Mouse (Mus musculus) kidney, postnatal 0 days (tissue): Measurements from ENCODE around the gene Mast4. TPM values are rescaled to one million over a fixed set of nuclear protein-coding genes. Genes with fewer than 3 reads are reported as not detected.

Experiments
- ATAC-seq: fragments of 200-750 bp; cut with Nextera tagmentation; replicated peaks from 2 replicates; pipeline ENCODE4 v1.8.0; 2017; ENCODE audit warnings: low read depth, moderate number of reproducible peaks, moderate TSS enrichment, moderate library complexity; ENCODE audit not compliant: low FRiP score
- DNase-seq: peaks from one replicate; pipeline ENCODE4 v3.0.0-alpha.2; 2016; ENCODE audit warnings: low spot score
- H3K27ac ChIP-seq: fragments of 300-500 bp; sonication (generic); 2 replicates; pipeline ENCODE4 v1.5.1; 2014; ENCODE audit warnings: mild to moderate bottlenecking
- H3K27me3 ChIP-seq: fragments of 300-500 bp; sonication (generic); 2 replicates; pipeline ENCODE4 v1.6.1; 2014; ENCODE audit warnings: low read length, mixed read lengths; ENCODE audit not compliant: insufficient read depth
- H3K36me3 ChIP-seq: fragments of 300-500 bp; sonication (generic); 2 replicates; pipeline ENCODE4 v1.6.1; 2014; ENCODE audit warnings: low read length, mixed read lengths; ENCODE audit not compliant: insufficient read depth
- H3K4me1 ChIP-seq: fragments of 300-500 bp; sonication (generic); replicated peaks from 2 replicates; pipeline ENCODE4 v1.6.1; 2014; ENCODE audit warnings: antibody characterized with exemption, low read length, mixed read lengths; ENCODE audit not compliant: insufficient read depth
- H3K4me2 ChIP-seq: fragments of 300-500 bp; sonication (generic); 2 replicates; pipeline ENCODE4 v1.6.1; 2014; ENCODE audit warnings: mild to moderate bottlenecking, low read length, moderate library complexity, mixed read lengths
- H3K4me3 ChIP-seq: fragments of 300-500 bp; sonication (generic); replicated peaks from 2 replicates; pipeline ENCODE4 v1.5.1; 2014; ENCODE audit warnings: low read depth, low read length
- H3K9ac ChIP-seq: fragments of 300-500 bp; sonication (generic); 2 replicates; pipeline ENCODE4 v1.6.1; 2014; ENCODE audit warnings: low read depth, low read length
- H3K9me3 ChIP-seq: fragments of 300-500 bp; sonication (generic); replicated peaks from 2 replicates; pipeline ENCODE4 v1.6.1; 2016; ENCODE audit warnings: low read length, inconsistent platforms, mixed read lengths
- CTCF ChIP-seq: IDR thresholded peaks from 2 replicates; pipeline ENCODE4 v1.5.1; 2016; ENCODE audit warnings: antibody characterized with exemption, low read depth, mild to moderate bottlenecking, moderate library complexity
- WGBS: fragments of 180-500 bp; shearing (Covaris S2); extraction: QIAGEN DNeasy Blood & Tissue Kit; methylation state at CpG from one replicate; pipeline ENCODE4 v1.1.7; 2014; 5-methylcytosine and 5-hydroxymethylcytosine counted together
- polyA plus RNA-seq: library from polyadenylated mRNA; unstranded; fragments of >200 nt; fragmentation: Nextera tagmentation; extraction: Ambion mirVana; gene quantifications from 2 replicates; pipeline ENCODE4 v1.2.1, GENCODE M21; 2015

Mast4 gene
- polyA plus RNA-seq, 1 experiment from 2014 or later = 10.6 TPM

GRCm38 (mm10) chr13:103096346-103097150, 237.7 kb downstream of the Mast4 start:
- H3K9me3 ChIP-seq = no peaks in the 10 kb centered on the region
- peak overlapping the region; percentile 37; the same call in 1 of the 2 replicates for H3K9ac ChIP-seq
- peak; percentile 44 for TF ChIP-seq CTCF
- no peaks in the 10 kb centered on the region for H3K36me3 ChIP-seq
- H3K27me3 ChIP-seq = no peaks in the 10 kb centered on the region
- H3K4me2 ChIP-seq = peak overlapping the region; percentile 79
- peak; percentile 88 for DNase-seq
- 0 out of 2 replicates have a peak, but pooled peaks cover 6% of the 10 kb centered on the region for H3K4me1 ChIP-seq
- ATAC-seq = peak; percentile 87
- H3K27ac ChIP-seq = no peak overlapping the region
- peak overlapping the region; percentile 43 for H3K4me3 ChIP-seq
- WGBS = 4% methylated on average over 28 of the region's 28 CpGs

GRCm38 (mm10) chr13:103095491-103095890, 238.8 kb downstream of the Mast4 start:
- no peak overlapping the region for H3K4me3 ChIP-seq
- no peak overlapping the region for H3K27ac ChIP-seq
- no peak overlapping the region for H3K9ac ChIP-seq
- no peaks in the 10 kb centered on the region for H3K9me3 ChIP-seq
- 0 out of 2 replicates have a peak, but pooled peaks cover 6% of the 10 kb centered on the region for H3K4me1 ChIP-seq
- peak overlapping the region; percentile 79; the same call in 1 of the 2 replicates for H3K4me2 ChIP-seq
- 67% methylated on average over 7 of the region's 7 CpGs for WGBS
- DNase-seq = no peak
- ATAC-seq = no peak
- H3K27me3 ChIP-seq = no peaks in the 10 kb centered on the region
- no peak for TF ChIP-seq CTCF
- H3K36me3 ChIP-seq = no peaks in the 10 kb centered on the region

- H3K27ac ChIP-seq = no peak overlapping the region
- no peak for DNase-seq
- H3K4me1 ChIP-seq = 0 out of 2 replicates have a peak, but pooled peaks cover 6% of the 10 kb centered on the region
- H3K36me3 ChIP-seq = no peaks in the 10 kb centered on the region
- no peak overlapping the region for H3K9ac ChIP-seq
- WGBS = 64% methylated on average over 5 of the region's 5 CpGs
- H3K27me3 ChIP-seq = no peaks in the 10 kb centered on the region
- H3K9me3 ChIP-seq = no peaks in the 10 kb centered on the region
- no peak overlapping the region for H3K4me2 ChIP-seq
- 0 out of 2 replicates have a peak, but pooled peaks have one; percentile 15 for TF ChIP-seq CTCF
- ATAC-seq = no peak
- H3K4me3 ChIP-seq = no peak overlapping the region
Measured at GRCm38 (mm10) chr13:103094595-103094994, 239.7 kb downstream of the Mast4 start.

GRCm38 (mm10) chr13:103093713-103094112, 240.6 kb downstream of the Mast4 start:
- Histone ChIP-seq H3K4me2 (no peak overlapping the region), H3K27me3 (no peaks in the 10 kb centered on the region), H3K4me1 (0 out of 2 replicates have a peak, but pooled peaks cover 6% of the 10 kb centered on the region), H3K9ac (no peak overlapping the region), H3K36me3 (no peaks in the 10 kb centered on the region), H3K27ac (no peak overlapping the region), H3K4me3 (no peak overlapping the region), H3K9me3 (no peaks in the 10 kb centered on the region)
- no peak for TF ChIP-seq CTCF
- no peak for ATAC-seq
- no peak for DNase-seq
- 61% methylated on average over 1 of the region's 1 CpGs for WGBS

GRCm38 (mm10) chr13:103085540-103086121, 248.7 kb downstream of the Mast4 start:
- no peaks in the 10 kb centered on the region for H3K36me3 ChIP-seq
- no peaks in the 10 kb centered on the region for H3K27me3 ChIP-seq
- DNase-seq (no peak), ATAC-seq (no peak)
- H3K9me3 ChIP-seq = no peaks in the 10 kb centered on the region
- TF ChIP-seq CTCF = no peak
- H3K9ac ChIP-seq = no peak overlapping the region
- no peak overlapping the region for H3K27ac ChIP-seq
- WGBS = 60% methylated on average over 15 of the region's 15 CpGs
- no peaks in the 10 kb centered on the region for H3K4me1 ChIP-seq
- H3K4me3 ChIP-seq = no peak overlapping the region
- no peak overlapping the region for H3K4me2 ChIP-seq

- Histone ChIP-seq H3K4me1 (no peaks in the 10 kb centered on the region), H3K9me3 (no peaks in the 10 kb centered on the region), H3K27ac (no peak overlapping the region), H3K4me3 (no peak overlapping the region), H3K4me2 (no peak overlapping the region), H3K36me3 (no peaks in the 10 kb centered on the region), H3K9ac (no peak overlapping the region), H3K27me3 (no peaks in the 10 kb centered on the region)
- 52% methylated on average over 2 of the region's 6 CpGs for WGBS
- no peak for TF ChIP-seq CTCF
- peak; percentile 53 for DNase-seq
- ATAC-seq = no peak
Measured at GRCm38 (mm10) chr13:103082891-103083290, 251.4 kb downstream of the Mast4 start.
